Mouse (Mus musculus) megakaryocyte, adult 5-6 weeks (primary cell): ENCODE measurements around the gene Slc10a7. TPM values are rescaled to one million over a fixed set of nuclear protein-coding genes. Genes with fewer than 3 reads are reported as not detected.
A peak's percentile ranks its signal among the peaks of the same experiment; 100 is the strongest.
"Not testable (repeated sequence)": the region's sequence is repeated elsewhere in the genome, so short reads cannot be mapped to it uniquely, and the experiment has no call there.

Experiments used
- ATAC-seq: 2 replicates; pipeline ENCODE4 v1.8.0; 2016; ENCODE audit warnings: mild to moderate bottlenecking, inconsistent platforms; ENCODE audit not compliant: poor library complexity, severe bottlenecking
- total RNA-seq, 2 experiments: library from RNA; stranded (forward) in 1 of 2; stranded (reverse) in 1 of 2; fragments of 153-499, 151-499 nt in 1 of 2; fragments of 221-1000, 200-1000 nt in 1 of 2; gene quantifications; 2 replicates each; pipeline versions ENCODE4 v1.2.3 to v1.2.4; 2015 to 2017

Gene Slc10a7
- total RNA-seq (2015) = 15.9 and 16.1 TPM in 2 replicates
- 12.8 and 15.0 TPM in 2 replicates for total RNA-seq (2017)

DNA sequence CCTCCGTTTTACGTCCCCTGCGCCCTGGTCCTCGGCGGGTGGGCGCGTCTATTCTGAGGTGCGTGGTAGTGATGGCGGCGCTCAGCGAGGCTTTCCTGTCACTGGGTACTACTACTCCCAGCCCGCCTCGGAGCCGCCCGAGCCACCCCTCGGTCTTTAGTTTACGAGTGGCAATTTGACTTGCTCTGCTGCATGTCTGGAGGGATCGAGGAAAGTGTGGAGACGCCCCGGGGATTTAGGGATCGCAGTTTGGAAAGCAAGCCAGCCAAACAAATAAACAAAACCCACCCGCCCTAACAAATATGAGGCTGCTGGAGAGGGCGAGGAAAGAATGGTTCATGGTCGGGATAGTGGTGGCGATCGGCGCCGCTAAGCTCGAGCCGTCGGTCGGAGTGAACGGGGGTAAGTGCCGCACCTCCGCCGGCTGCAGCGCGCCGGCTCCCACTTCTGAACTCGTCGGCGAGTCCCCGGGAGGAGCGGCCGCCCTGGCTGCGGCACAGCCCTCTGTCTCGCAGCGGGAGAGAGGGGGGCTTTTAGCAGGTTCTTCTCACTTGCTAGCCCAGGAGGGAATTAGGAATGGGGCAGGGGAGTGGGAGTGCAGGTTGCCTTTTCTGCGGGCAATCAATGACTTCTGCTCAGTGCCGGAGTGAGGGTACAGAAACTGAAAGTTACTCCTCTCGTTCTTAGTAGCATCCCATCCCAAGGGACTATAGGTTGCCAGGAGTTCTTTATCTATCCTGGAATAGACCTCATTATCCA lies at the start of gene Slc10a7:
TSS of gene Slc10a7 (plus strand) at position 74 of the 759 bp plus-strand sequence.
- peak; percentile 76 for ATAC-seq

DNA sequence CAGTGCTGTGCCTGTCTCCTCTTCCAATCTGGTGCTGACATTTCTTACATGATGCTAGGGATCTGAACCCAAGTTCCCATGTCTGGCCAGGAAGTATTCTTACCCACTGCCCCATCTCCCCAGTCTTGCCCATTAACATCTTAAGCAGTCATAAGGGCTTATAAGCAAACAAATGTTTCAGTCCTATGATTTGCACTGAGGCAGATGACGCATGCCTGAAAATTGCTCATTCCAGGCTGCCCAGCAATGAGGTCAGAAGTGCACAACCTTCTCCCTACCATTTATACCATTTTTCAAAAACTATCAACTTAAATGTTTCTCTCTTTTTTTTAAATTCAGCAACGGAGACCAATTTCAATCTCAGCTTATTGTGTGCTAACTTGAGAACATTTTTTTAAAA lies 45.2 kb upstream of the Slc10a7 start:
- no peak for ATAC-seq

DNA sequence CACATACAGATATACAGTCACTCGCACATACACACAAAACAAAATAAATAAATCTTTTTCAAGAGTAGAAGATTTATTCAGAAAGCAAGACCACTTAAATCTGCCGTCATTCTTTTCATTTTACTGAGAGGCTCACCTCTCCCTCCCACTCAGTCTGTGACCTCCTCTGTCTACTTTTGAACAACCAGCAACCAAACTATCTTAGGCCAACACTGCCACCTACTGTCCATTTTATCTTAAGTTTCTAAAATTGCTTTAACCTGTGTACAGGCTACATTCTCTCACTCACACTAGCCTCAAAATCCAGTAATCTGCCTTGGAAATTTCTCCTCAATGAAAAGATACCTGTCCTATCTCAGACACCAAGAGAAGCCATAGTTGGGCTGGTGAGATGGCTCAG lies 41.3 kb upstream of the Slc10a7 start:
- no peak for ATAC-seq

DNA sequence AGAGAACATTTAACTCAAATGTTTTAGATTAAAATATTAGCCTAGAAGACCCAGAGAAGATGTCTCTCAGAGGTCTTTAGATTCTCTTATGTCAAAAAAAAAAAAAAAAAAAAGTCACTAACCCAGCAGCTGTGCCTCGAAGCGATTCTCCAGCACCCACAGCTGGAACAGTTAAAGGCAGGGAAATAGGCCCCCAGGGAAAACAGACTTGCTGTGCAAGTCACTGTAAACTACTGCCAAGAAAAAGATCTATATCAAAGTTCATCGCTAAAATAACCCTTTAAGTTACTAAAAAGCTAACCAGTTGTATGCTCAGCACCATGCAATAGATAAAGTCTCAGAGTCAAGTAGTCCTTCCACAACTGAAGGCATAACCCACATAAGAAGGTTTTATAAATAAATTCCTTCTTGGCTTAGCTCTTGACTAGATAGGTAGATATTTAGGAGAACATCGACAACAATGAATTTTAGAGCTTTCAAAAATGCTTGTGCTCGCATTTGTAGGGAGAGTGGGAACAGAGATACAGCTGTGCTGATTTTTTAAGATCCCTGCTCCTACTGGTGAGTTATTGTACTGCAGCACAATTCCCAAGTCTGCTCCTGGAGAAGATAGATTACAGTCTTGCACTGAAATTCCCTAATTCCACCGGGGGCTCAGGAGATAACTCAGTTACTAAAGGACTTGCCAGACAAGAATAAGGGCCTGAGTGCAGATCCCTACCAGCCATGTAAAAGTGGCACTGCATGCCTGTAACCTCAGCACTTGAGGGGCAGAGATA lies 31.9 kb upstream of the Slc10a7 start:
- no peak for ATAC-seq

DNA sequence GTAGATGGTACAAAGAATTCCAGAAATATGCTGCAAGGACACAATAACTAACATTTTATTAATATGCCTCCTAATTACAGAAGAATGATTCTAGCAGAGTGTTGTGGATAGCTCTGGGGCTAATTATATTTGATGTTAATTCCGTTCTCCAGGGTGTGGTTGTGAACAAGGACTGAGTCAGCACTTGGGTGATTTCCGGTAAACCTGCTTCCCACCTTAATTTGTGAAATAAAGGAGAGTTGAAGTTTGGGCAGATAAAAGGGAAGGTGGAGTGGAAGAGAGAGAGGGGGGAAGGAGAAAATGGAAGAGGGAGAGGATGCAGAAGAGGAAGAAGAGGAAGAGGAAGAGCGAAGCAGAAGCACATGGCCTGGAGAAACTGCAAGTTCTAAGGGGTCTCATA lies 19.4 kb upstream of the Slc10a7 start:
- ATAC-seq = no peak

DNA sequence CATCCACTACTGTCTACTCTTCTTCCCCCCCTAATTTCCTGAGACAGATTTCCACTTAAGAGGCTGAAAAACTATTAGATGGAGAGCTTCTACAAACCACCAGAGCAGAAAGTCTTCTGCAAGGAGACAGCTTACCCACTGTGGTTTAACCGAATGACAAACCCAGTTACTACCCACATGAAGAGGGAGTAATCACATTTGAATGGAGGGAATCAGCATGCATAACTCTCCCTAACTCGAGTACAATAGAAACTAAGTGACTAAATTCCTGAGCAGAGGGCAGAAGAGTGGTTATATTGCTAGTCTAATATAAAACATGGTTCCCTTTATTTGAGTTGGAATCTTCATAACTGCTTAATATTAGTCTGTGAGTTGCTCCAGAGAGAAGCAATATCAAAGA lies 16.1 kb upstream of the Slc10a7 start:
- no peak for ATAC-seq

DNA sequence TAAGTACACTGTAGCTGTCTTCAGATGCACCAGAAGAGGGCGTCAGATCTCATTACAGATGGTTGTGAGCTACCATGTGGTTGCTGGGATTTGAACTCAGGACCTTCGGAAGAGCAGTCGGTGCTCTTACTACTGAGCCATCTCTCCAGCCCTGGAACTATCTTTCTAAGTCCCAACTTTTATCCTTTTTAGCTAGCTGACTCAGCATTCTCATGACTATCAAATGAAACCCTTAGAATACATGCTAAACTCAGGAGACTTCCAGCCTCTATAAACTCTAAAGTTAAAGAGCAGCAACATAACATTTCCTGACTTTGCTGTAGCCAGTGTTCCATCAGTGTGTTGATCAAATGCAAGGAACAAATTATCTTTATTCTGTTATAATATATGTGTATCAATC lies 12.9 kb upstream of the Slc10a7 start:
- ATAC-seq = not testable (repeated sequence)

DNA sequence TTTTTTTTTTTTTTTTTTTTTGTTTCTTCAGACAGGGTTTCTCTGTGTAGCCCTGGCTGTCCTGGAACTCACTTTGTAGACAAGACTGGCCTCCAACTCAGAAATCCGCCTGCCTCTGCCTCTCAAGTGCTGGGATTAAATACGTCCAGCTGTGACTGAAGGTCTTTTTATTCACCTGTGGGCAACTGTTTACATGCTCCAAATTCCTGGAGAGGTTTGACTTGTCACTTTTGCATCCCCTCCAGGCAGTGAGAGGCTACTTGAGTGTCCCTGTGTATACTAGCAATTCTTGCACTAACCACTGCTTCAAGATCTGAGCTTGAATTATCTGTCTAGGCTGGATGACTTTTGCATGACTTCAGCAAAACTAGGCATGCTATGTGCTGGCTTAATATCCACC lies 6.4 kb upstream of the Slc10a7 start:
- no peak for ATAC-seq

DNA sequence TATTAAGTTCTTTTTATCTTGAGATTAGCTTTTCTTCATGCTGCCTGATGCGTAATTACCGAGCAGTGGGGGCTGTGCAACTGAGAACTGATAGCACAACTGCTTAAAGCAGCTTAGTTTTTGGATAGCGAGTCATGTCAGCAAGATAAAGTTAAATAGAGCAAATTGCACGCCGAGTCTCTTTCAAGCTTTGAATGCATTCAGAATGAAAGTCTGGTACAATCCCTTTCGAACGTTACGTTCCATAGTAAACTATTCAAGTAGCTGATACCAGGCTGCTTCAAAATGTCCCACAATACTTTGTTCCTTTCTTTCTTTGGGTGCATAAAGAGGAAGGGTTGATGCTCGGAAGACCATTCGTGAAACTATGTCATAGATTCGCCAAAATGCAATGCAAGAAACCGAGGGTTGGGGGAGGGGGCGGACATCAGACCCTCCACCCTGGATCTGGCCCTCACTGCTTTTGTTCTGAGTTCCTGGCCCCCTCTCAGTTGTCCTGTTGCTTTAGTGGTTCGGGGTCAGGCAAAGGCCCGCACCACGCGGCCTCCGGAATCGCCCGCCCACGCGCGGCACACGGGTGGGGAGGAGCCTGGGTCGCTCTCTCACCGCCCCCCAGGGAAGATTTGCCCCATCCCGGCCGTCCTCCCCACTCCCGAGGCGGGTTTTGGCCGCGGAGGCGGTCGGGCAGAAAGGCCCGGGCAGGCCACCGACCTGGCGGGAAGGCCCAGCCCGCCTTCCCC lies 997 bp upstream of the Slc10a7 start:
- ATAC-seq = peak; percentile 22

DNA sequence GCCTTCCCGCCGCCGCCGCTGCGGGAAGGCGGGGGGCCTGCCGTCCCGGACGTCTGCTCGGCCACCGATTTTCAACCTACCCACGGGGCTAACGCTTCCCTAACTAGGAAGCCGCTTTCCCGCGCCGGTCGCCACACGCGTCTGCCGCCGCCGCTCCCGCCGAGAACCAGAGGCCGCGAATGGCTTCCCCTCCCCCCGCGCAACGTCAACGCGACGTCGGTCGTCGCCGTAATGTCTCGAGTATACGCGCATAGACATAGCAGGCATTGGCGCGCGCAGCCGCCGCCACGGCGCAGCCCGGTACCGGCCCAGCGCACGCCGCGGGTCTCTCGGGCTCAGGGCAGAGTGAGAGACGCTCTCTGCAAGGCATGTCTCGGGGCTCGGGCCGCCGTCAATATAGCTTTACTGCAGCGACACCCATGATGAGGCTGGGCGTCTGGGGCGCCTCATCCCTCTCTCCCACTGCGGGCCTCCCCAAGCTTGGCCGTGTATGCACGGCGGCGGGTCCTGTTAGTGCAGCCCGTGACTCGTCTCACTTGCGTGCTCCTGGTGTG lies 350 bp upstream of the Slc10a7 start, which contains the start of gene Rbmxl1:
TSS of gene Rbmxl1 (minus strand) at position 180 of the 554 bp plus-strand sequence.
- ATAC-seq = peak; percentile 87

DNA sequence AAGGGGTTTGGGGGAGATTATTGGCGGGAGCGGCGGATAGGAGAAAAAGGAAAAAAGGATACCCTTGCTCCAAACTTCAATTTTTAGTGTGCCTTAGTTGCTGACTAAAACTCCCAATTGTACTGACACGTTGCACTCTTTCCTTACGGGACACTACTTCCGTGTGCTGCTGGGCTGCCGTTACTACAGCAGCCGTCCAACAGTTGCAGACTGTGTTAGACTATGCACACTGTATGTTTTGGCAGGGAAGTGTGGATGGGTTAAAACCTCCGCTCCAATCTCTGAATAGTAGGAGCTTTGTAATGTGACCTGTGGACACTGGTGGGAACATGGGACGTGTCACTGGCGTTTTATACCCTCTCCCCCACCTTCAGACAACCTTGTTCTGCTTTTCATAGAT lies 948 bp downstream of the Slc10a7 start:
- ATAC-seq = peak; percentile 25

DNA sequence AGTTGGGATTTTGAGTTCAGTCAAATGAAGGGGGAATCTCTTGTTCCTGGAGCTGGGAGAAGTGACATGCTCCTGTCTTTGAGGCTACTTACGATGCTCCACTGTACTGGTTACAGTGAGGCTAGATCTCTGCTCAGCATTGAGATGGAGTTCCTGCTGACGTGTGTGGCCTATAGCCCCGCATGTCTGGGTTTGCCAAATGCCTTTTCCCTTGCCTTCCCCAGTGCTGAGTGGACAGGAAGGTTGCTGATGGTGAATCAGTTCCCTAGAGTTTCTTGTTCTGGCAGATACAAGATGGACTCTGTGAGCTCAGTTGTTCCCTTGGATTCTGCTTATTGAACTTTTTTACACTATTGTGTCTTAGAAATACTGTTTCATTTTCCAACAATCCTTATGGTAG lies 1.8 kb downstream of the Slc10a7 start:
- no peak for ATAC-seq

DNA sequence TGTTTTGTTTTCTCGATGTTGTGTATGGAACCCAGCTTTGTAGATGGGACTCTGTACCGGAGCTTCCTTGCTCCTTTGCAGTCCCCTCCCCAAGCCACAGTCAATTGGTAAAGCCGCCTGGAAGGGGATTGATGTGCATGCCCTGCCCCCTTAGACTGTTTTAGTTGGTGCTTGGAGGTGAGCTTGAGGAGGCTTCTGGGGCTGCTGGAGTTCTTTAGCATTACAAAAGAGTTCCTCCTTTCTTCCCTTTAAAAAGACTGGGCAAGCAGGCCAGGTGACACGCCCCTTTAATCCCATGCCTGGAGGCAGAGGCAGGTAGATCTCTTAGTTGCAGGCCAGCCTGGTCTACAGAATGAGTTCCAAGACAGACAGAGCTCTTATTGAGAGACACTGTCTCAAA lies 4.0 kb downstream of the Slc10a7 start:
- ATAC-seq = no peak

DNA sequence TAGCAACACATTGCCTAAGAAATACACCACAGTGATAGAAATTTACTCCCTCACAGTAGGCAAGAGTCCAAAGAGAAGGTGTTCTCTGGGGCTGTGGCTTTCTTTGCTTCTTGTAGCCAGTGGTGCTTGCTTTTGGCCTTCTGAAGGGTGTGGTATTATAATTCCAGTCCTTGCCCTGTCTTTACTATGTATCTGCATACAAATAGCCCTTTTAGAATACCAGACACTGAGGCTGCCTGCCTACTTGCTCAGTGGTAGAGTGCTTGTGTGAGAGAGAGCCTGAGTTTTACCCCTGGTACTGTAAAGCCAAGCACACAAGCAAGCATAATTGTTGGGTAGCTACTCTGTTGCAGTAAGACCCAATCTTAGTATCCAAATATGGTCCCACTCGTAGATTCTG lies 5.6 kb downstream of the Slc10a7 start:
- no peak for ATAC-seq

DNA sequence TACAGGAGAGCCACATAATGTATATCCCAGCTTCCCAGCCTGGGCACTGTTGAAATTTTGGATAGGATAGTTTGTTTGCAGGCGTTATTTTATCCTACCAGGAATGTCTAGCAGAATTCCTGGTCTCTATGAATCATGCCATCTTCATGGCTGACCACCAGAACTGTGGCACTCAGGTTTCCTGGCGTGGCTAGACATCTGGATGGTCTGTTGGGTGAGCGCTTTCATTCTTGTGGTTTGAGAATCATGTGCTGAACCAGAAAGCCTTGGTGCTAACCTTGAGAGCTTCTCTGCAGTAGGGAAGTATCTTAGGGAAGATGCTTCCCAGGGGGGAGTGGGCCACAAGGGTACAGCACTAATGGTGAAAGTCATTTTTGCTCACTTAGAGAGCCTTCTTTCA lies 6.0 kb downstream of the Slc10a7 start:
- no peak for ATAC-seq

DNA sequence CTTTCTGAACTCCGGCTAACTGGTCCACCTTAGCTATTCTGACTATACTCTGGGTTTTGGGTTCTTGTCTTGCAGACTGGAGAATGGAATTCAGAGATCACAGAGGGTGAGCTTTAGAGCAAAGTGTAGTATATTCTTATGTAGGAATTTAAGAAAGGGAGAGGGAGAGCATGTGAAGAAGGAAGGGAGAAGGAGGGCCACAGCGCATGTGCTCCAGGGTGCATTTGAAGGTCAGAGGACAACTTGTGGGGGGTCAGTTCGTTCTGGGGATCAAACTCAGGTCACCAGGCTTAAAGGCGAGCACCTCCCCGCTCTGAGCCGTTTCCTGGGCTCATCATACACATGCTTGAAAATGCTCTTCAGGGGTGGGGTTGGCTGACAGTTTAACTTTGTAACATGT lies 24.8 kb downstream of the Slc10a7 start:
- ATAC-seq = no peak

DNA sequence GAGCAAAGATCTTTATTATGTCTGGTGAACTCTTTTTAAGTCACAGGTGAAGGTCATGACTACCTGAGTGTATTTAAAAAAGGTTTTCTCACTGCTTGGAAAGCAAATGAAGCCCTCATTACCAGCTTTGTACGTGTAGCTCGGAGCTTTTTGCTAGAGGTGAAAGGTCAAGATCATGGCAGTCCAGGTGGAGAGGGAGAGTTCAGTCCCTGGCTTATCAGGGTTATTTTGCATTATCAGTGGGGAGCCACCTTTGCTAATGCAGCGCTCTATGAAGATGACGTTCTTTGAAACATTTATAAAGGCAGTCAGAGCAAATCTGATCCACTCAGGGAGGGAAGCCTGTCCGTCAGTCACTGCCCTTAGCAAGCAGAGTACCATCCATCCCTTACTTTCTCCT lies 27.6 kb downstream of the Slc10a7 start:
- ATAC-seq = no peak

DNA sequence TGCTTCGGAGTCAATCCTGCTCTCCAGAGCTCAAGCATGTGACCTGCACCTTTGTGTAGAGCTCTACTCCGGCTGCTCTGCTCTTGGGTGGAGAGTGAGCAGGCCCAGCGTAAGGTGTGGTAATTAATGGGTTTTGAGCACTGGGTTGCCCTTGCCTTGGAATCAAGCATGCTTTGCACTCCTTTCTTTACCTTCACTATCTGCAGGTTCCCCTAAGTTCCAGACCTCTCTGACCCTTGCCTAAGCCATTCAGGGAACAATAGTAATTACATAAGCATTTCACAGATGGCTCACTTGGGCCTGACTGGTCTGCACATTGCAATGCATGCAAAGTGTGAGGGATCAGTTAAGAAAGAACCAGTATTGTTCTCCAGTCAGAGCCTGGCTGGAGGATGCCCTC lies 28.6 kb downstream of the Slc10a7 start:
- ATAC-seq = no peak

DNA sequence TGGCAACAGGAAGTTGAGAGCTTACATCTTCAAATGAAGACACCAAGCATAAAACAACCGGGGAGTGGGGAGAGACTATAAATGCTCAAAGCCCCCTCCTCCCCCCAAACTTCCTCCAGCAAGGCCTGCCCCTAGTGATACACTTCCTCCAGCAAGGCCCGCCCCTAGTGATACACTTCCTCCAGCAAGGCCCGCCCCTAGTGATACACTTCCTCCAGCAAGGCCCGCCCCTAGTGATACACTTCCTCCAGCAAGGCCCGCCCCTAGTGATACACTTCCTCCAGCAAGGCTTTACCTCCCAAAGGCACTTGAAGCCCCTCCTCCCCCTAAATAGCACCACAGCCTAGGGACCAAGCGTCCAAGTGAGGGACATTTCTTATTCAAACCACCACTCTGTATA lies 33.5 kb downstream of the Slc10a7 start:
- ATAC-seq = peak; percentile 57

DNA sequence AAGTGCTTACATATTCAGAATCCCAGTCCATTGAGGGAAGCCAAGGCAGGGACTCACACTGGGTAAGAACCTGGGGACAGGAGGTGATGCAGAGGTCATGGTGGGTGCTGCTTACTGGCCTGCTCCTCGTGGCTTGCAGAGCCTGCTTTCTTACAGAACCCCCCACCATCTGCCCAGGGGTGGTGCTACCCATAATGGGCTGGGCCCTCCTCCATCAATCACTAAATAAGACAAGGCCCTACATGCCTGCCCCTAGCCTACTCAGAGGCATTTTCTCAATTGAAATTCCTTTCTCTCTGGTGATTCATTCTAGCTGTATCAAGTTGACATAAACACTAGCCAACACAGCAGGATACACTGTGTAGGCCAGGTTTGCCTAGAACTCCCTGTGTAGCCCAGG lies 34.5 kb downstream of the Slc10a7 start:
- no peak for ATAC-seq

DNA sequence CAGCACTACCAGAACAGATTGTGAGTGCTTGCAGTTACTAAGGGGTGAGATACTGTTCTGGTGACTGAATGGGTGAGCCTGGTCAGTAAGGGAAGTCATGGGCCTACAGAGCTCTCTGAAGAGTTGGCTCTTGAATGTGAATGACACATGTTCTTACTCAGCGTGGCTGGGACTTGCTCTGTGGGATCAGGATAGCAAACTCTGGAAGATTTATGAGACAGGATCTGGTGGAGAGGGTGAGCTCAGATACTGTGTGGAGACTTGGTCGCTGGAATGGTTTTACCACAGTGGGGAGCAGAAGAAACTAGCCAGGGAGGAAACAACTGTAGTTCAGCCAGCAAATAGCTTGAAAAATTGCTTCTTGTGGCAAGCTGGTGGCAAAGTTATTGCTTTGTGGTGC lies 35.4 kb downstream of the Slc10a7 start:
- ATAC-seq = no peak
